Comparison of ENCODE assay signal across 8 mouse cellular contexts in the genomic region with DNA sequence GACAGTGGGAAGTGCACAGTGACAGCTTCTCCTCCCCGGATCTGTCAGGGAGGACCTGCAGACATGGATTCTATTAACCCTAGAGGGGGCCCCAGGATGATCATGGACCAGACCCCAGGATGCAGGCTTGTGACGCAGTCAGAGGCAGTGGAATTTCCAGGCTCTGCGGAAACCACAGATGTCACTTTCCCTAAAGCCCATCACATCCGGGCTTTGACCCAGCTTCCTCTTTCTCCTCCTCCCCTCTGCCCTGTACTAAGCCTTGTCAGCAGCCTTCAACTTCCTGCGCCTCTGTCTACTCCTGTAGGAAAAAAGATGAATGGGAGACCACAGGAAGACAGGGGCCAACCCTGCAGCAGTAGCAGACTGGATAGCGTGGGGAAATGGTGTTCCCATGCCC. TPM values are rescaled to one million over a fixed set of nuclear protein-coding genes. Genes with fewer than 3 reads are reported as not detected.
DNase-seq lines count a peak whose midpoint lies in the region; ATAC-seq lines count a peak whose summit lies in the region.

No protein-coding gene starts in this region.

- no peak overlapping the region for H3K4me3 ChIP-seq in embryonic facial prominence, embryonic 14.5 days (ENCODE audit: low read depth, low read length)
- H3K4me3 ChIP-seq in hindbrain, embryonic 16.5 days (ENCODE audit: low read length) = peak overlapping the region; percentile 17; the same call in 1 of the 2 replicates
- H3K4me3 ChIP-seq in liver, embryonic 13.5 days (replicated peaks) = no peak overlapping the region

- H3K9ac ChIP-seq in embryonic facial prominence, embryonic 14.5 days (ENCODE audit: low read depth, low read length) = peak overlapping the region; percentile 34; the same call in 1 of the 2 replicates
- H3K9ac ChIP-seq in hindbrain, embryonic 16.5 days (ENCODE audit: low read depth, low read length) = peak overlapping the region; percentile 58
- H3K9ac ChIP-seq in liver, embryonic 13.5 days = no peak overlapping the region

- H3K36me3 ChIP-seq in embryonic facial prominence, embryonic 14.5 days (ENCODE audit: control insufficient read depth, insufficient read depth, low read length) = no peaks in the 10 kb centered on the region
- no peaks in the 10 kb centered on the region for H3K36me3 ChIP-seq in hindbrain, embryonic 16.5 days (ENCODE audit: control insufficient read depth, insufficient read depth, low read length)
- H3K36me3 ChIP-seq in liver, embryonic 13.5 days = no peaks in the 10 kb centered on the region

- no peak for ATAC-seq in embryonic facial prominence, embryonic 14.5 days (ENCODE audit: low read depth)
- ATAC-seq in hindbrain, embryonic 16.5 days = no peak; the same call in 1 of the 2 replicates
- peak; percentile 19; the same call in 1 of the 2 replicates for ATAC-seq in liver, embryonic 13.5 days (ENCODE audit: low read depth)

- 0 out of 2 replicates have a peak, but pooled peaks cover 6% of the 10 kb centered on the region for H3K4me1 ChIP-seq in embryonic facial prominence, embryonic 14.5 days (ENCODE audit: control insufficient read depth, insufficient read depth, low read length)
- peaks cover 24% of the 10 kb centered on the region for H3K4me1 ChIP-seq in hindbrain, embryonic 16.5 days (ENCODE audit: control insufficient read depth, insufficient read depth, low read depth, low read length)
- peaks cover 55% of the 10 kb centered on the region for H3K4me1 ChIP-seq in liver, embryonic 13.5 days (replicated peaks)

- peak overlapping the region; percentile 28; the same call in 1 of the 2 replicates for H3K4me2 ChIP-seq in embryonic facial prominence, embryonic 14.5 days (ENCODE audit: low read depth, low read length)
- H3K4me2 ChIP-seq in hindbrain, embryonic 16.5 days (ENCODE audit: low read length) = peak overlapping the region; percentile 47
- 0 out of 2 replicates have a peak overlapping the region, but pooled peaks have one; percentile 14 for H3K4me2 ChIP-seq in liver, embryonic 13.5 days

- H3K9me3 ChIP-seq in embryonic facial prominence, embryonic 14.5 days (ENCODE audit: control insufficient read depth, low read length) = no peaks in the 10 kb centered on the region
- no peaks in the 10 kb centered on the region for H3K9me3 ChIP-seq in hindbrain, embryonic 16.5 days (ENCODE audit: control insufficient read depth, low read length)
- H3K9me3 ChIP-seq in liver, embryonic 13.5 days (replicated peaks) = no peaks in the 10 kb centered on the region

- H3K27ac ChIP-seq in embryonic facial prominence, embryonic 14.5 days (replicated peaks; ENCODE audit: low read depth, low read length) = no peak overlapping the region
- H3K27ac ChIP-seq in hindbrain, embryonic 16.5 days (ENCODE audit: low read depth, low read length) = peak overlapping the region; percentile 84
- H3K27ac ChIP-seq in liver, embryonic 13.5 days = peak overlapping the region; percentile 47

- peak; percentile 60 for DNase-seq in adrenal gland, adult 2 months
- no peak for DNase-seq in adrenal gland, adult 18-20 months (ENCODE audit: low spot score in 2 of 2)
- peak; percentile 50 for DNase-seq in embryonic facial prominence, embryonic 14.5 days (ENCODE audit: low spot score)
- no peak for DNase-seq in liver, embryonic 13.5 days
- peak; percentile 36 to 43 for DNase-seq in natural killer cell, adult 2 months (ENCODE audit: low spot score in 2 of 2)
- no peak for DNase-seq in urinary bladder, adult 2 months (ENCODE audit: low spot score)
- no peak for DNase-seq in cerebellum, adult 11 months

- WGBS in embryonic facial prominence, embryonic 14.5 days = 23% methylated on average over 6 of the region's 6 CpGs
- WGBS in hindbrain, embryonic 16.5 days = 25% methylated on average over 6 of the region's 6 CpGs
- WGBS in liver, embryonic 13.5 days (ENCODE audit: insufficient replicate concordance) = 8% methylated on average over 6 of the region's 6 CpGs

- H3K27me3 ChIP-seq in embryonic facial prominence, embryonic 14.5 days (replicated peaks; ENCODE audit: control insufficient read depth, insufficient read depth, low read length) = peaks cover 11% of the 10 kb centered on the region
- peaks cover under 1% of the 10 kb centered on the region; the same call in 1 of the 2 replicates for H3K27me3 ChIP-seq in hindbrain, embryonic 16.5 days (replicated peaks; ENCODE audit: control insufficient read depth, insufficient read depth, low read length)
- H3K27me3 ChIP-seq in liver, embryonic 13.5 days = peaks cover 40% of the 10 kb centered on the region

RNA-seq across cellular contexts. Expression of a gene that starts 5.6 kb away (rescaled TPM):
- not detected for total RNA-seq in adrenal gland, adult 2 months (2021)
- 1.0 and 2.1 TPM in 2 replicates for polyA plus RNA-seq in adrenal gland, adult 2 months (2012; rRNA removed)
- not detected for total RNA-seq in adrenal gland, adult 18-20 months (2021)
- polyA plus RNA-seq in embryonic facial prominence, embryonic 14.5 days (2014; fragmentation: Nextera tagmentation; extraction: Ambion mirVana) = not detected in 2 replicates
- polyA plus RNA-seq in hindbrain, embryonic 16.5 days (2015; fragmentation: Nextera tagmentation; extraction: Ambion mirVana) = 0.81 and 1.4 TPM in 2 replicates
- 0.21 and 0.44 TPM in 2 replicates for polyA plus RNA-seq in liver, embryonic 13.5 days (2015; fragmentation: Nextera tagmentation; extraction: Ambion mirVana)
- polyA plus RNA-seq in urinary bladder, adult 2 months (2012; rRNA removed) = 0.73 and 0.94 TPM in 2 replicates

RNA-seq across cellular contexts. Expression of a gene that starts 5.8 kb away (rescaled TPM):
- total RNA-seq in adrenal gland, adult 2 months (2021) = not detected
- polyA plus RNA-seq in adrenal gland, adult 2 months (2012; rRNA removed) = not detected in 2 replicates
- total RNA-seq in adrenal gland, adult 18-20 months (2021) = not detected
- polyA plus RNA-seq in embryonic facial prominence, embryonic 14.5 days (2014; fragmentation: Nextera tagmentation; extraction: Ambion mirVana) = not detected in 2 replicates
- 0.72 and 0.79 TPM in 2 replicates for polyA plus RNA-seq in hindbrain, embryonic 16.5 days (2015; fragmentation: Nextera tagmentation; extraction: Ambion mirVana)
- polyA plus RNA-seq in liver, embryonic 13.5 days (2015; fragmentation: Nextera tagmentation; extraction: Ambion mirVana) = 0.07 TPM in 1 of 2 replicates, not detected in the other
- 0.15 TPM in 1 of 2 replicates, not detected in the other for polyA plus RNA-seq in urinary bladder, adult 2 months (2012; rRNA removed)

RNA-seq across cellular contexts. Expression of a gene that starts 16.8 kb away (rescaled TPM):
- 10 to 100 TPM; 39.8 to 46.4 TPM for total RNA-seq in adrenal gland, adult 2 months (2021)
- 48.8 and 67.4 TPM in 2 replicates for polyA plus RNA-seq in adrenal gland, adult 2 months (2012; rRNA removed)
- 10 to 100 TPM; 29.3 to 30.4 TPM for total RNA-seq in adrenal gland, adult 18-20 months (2021)
- 488 and 603 TPM in 2 replicates for polyA plus RNA-seq in embryonic facial prominence, embryonic 14.5 days (2014; fragmentation: Nextera tagmentation; extraction: Ambion mirVana)
- 1,546 and 1,575 TPM in 2 replicates for polyA plus RNA-seq in hindbrain, embryonic 16.5 days (2015; fragmentation: Nextera tagmentation; extraction: Ambion mirVana)
- 82.7 and 85.9 TPM in 2 replicates for polyA plus RNA-seq in liver, embryonic 13.5 days (2015; fragmentation: Nextera tagmentation; extraction: Ambion mirVana)
- polyA plus RNA-seq in urinary bladder, adult 2 months (2012; rRNA removed) = 151 and 161 TPM in 2 replicates

RNA-seq across cellular contexts. Expression of a gene that starts 35.2 kb away (rescaled TPM):
- 10 to 100 TPM; 72.1 to 72.4 TPM for total RNA-seq in adrenal gland, adult 2 months (2021)
- 15.1 and 18.8 TPM in 2 replicates for polyA plus RNA-seq in adrenal gland, adult 2 months (2012; rRNA removed)
- total RNA-seq in adrenal gland, adult 18-20 months (2021) = 10 to 100 TPM; 56.8 to 71.5 TPM
- polyA plus RNA-seq in embryonic facial prominence, embryonic 14.5 days (2014; fragmentation: Nextera tagmentation; extraction: Ambion mirVana) = 27.7 and 29.0 TPM in 2 replicates
- 34.6 and 37.4 TPM in 2 replicates for polyA plus RNA-seq in hindbrain, embryonic 16.5 days (2015; fragmentation: Nextera tagmentation; extraction: Ambion mirVana)
- 48.7 and 49.9 TPM in 2 replicates for polyA plus RNA-seq in liver, embryonic 13.5 days (2015; fragmentation: Nextera tagmentation; extraction: Ambion mirVana)
- 15.0 and 27.5 TPM in 2 replicates for polyA plus RNA-seq in urinary bladder, adult 2 months (2012; rRNA removed)

RNA-seq across cellular contexts. Expression of a gene that starts 45.9 kb away (rescaled TPM):
- 10 to 100 TPM; 44.4 to 53.9 TPM for total RNA-seq in adrenal gland, adult 2 months (2021)
- 17.2 and 18.4 TPM in 2 replicates for polyA plus RNA-seq in adrenal gland, adult 2 months (2012; rRNA removed)
- 10 to 100 TPM; 38.9 to 48.2 TPM for total RNA-seq in adrenal gland, adult 18-20 months (2021)
- polyA plus RNA-seq in embryonic facial prominence, embryonic 14.5 days (2014; fragmentation: Nextera tagmentation; extraction: Ambion mirVana) = 179 and 200 TPM in 2 replicates
- polyA plus RNA-seq in hindbrain, embryonic 16.5 days (2015; fragmentation: Nextera tagmentation; extraction: Ambion mirVana) = 80.5 and 90.0 TPM in 2 replicates
- polyA plus RNA-seq in liver, embryonic 13.5 days (2015; fragmentation: Nextera tagmentation; extraction: Ambion mirVana) = 121 and 128 TPM in 2 replicates
- polyA plus RNA-seq in urinary bladder, adult 2 months (2012; rRNA removed) = 101 and 112 TPM in 2 replicates

Comparison
In these comparisons a context has a peak if more than half of its experiments do, and no peak if none do; other contexts are left out.
1. DNase-seq: peak in adrenal gland, adult 2 months (single experiment), embryonic facial prominence, embryonic 14.5 days (single experiment) and natural killer cell, adult 2 months (2 of 2); none in adrenal gland, adult 18-20 months (0 of 2), liver, embryonic 13.5 days (single experiment), urinary bladder, adult 2 months (single experiment) and cerebellum, adult 11 months (single experiment).
2. Peak in every context shown above with its lines, with median percentiles within 50 percentile points of each other: H3K4me2 ChIP-seq.